Mouse (Mus musculus): ENCODE measurements around the gene Smim22. TPM values are rescaled to one million over a fixed set of nuclear protein-coding genes. Genes with fewer than 3 reads are reported as not detected.

The Smim22 gene
- polyA plus RNA-seq (2012; rRNA removed) = 1.00 and 2.5 TPM in 2 replicates

DNA sequence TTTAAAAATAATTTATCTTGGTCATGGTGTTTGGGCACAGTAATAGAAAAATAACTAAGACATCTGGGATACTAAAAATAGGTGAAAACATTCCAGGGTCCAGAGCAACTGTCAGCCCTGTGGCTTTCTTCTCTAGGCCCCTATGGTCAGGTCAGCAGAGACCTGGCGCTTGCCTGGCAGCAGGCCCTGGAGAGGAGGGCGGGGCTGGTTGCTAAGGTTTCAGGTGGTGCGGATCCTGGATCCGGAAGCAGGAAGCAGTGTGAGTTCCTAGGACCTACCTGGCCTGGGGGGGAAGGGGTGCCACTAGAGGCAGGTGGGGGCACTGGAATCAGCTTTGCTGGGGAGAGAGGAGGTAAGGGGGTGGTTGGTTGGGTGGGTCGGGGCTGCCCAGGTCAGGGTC is at the start of gene Smim22:
TSS of gene Smim22 (plus strand) at position 222 of the 400 bp plus-strand sequence.
- H3K4me3 ChIP-seq (replicated peaks; ENCODE audit: insufficient read depth, low read depth, low read length) = no peak within 1 kb of the TSS
- no peak within 1 kb of the TSS for H3K27ac ChIP-seq (ENCODE audit: insufficient read depth, low read length)
- no peaks in the 10 kb centered on the region for H3K27me3 ChIP-seq (ENCODE audit: control insufficient read depth, insufficient read depth, low read length)
- WGBS = 52% methylated on average over 5 of the region's 5 CpGs
- peaks cover 11% of the 10 kb centered on the region for H3K4me1 ChIP-seq (ENCODE audit: control insufficient read depth, insufficient read depth, low read length)
- TF ChIP-seq POLR2A (IDR thresholded peaks at IDR 0.05; ENCODE audit: borderline replicate concordance, insufficient read depth, low read length) (no peak), CTCF (IDR thresholded peaks at IDR 0.05; ENCODE audit: borderline replicate concordance, insufficient read depth, low read depth, low read length) (no peak)
- no peak for DNase-seq

DNA sequence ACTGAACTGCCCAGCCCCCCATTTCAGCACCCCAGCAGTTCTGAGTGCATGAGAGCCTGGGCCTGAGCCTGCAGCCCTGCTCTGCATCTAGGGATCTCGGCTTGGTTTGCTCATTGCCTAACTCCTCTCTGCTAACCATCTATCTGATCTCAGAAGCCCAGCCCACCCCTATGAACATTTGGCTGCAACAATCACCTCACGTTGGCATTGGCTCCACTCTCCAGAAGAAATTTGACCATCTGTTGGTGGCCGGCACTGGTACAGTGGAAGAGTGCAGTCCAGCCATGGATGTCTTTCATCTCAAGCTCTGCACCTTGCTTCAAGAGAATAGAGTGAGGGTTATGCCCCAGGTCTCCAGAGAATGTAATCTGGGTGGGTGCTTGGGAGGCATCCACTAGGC is 49.6 kb upstream of the Smim22 start:
- H3K4me3 ChIP-seq (replicated peaks; ENCODE audit: insufficient read depth, low read depth, low read length) = no peak overlapping the region
- DNase-seq = peak; percentile 64 to 80

DNA sequence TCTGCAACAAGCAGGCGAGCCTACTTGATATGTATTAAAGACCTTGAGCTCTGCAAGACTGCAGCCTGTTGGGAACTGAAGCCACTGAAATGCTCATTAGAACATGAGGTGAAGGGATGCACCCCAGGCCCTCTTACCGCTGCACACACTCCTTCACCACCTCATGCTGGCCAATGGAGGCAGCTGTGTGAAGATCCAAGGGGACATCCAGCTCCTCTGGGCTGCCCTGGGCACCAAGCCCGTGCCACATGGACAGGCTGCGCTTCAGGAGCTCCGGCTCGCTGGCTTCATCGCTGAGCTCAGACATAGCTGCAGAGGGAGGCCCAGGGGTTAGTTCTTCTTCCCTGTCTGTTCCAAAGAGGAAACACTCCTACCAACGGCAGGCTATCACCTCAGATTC is 46.8 kb upstream of the Smim22 start:
- TF ChIP-seq CTCF (IDR thresholded peaks at IDR 0.05; ENCODE audit: borderline replicate concordance, insufficient read depth, low read depth, low read length) = no peak
- TF ChIP-seq POLR2A (IDR thresholded peaks at IDR 0.05; ENCODE audit: borderline replicate concordance, insufficient read depth, low read length) = no peak
- Histone ChIP-seq H3K27ac (ENCODE audit: insufficient read depth, low read length) (no peak overlapping the region), H3K4me3 (replicated peaks; ENCODE audit: insufficient read depth, low read depth, low read length) (no peak overlapping the region), H3K4me1 (ENCODE audit: control insufficient read depth, insufficient read depth, low read length) (peaks cover 23% of the 10 kb centered on the region), H3K27me3 (ENCODE audit: control insufficient read depth, insufficient read depth, low read length) (no peaks in the 10 kb centered on the region)
- 19% methylated on average over 8 of the region's 8 CpGs for WGBS
- no peak for DNase-seq

More for the DNA sequence above, 49.6 kb upstream of the Smim22 start:
- Histone ChIP-seq H3K27me3 (ENCODE audit: control insufficient read depth, insufficient read depth, low read length) (no peaks in the 10 kb centered on the region), H3K27ac (ENCODE audit: insufficient read depth, low read length) (peak overlapping the region; percentile 90), H3K4me1 (ENCODE audit: control insufficient read depth, insufficient read depth, low read length) (peaks cover 20% of the 10 kb centered on the region)
- TF ChIP-seq POLR2A (IDR thresholded peaks at IDR 0.05; ENCODE audit: borderline replicate concordance, insufficient read depth, low read length) (0 out of 2 replicates have a peak, but pooled peaks have one; percentile 13), CTCF (IDR thresholded peaks at IDR 0.05; ENCODE audit: borderline replicate concordance, insufficient read depth, low read depth, low read length) (no peak)
- 9% methylated on average over 3 of the region's 3 CpGs for WGBS

DNA sequence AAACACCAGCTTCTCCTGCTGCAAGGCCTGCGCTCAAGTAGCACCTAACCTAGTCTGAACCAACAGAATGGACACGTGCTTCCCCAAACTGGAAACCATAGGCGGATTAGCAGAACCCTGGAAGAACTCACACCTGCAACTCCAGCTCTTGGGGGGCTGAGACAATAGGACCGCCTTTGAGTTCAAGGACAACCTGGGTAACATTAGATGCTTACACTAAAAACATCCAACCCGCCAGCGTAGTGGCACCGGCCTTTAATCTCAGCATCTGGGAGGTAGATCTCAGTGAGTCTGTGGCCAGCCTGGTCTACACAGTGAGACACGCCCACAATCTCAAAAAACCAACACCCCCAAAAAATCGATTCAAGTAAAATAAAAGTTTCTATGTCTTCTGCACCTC is 43.7 kb upstream of the Smim22 start:
- 33% methylated on average over 9 of the region's 9 CpGs for WGBS
- Histone ChIP-seq H3K4me1 (ENCODE audit: control insufficient read depth, insufficient read depth, low read length) (peaks cover 17% of the 10 kb centered on the region), H3K27ac (ENCODE audit: insufficient read depth, low read length) (no peak overlapping the region), H3K27me3 (ENCODE audit: control insufficient read depth, insufficient read depth, low read length) (no peaks in the 10 kb centered on the region), H3K4me3 (replicated peaks; ENCODE audit: insufficient read depth, low read depth, low read length) (peak overlapping the region; percentile 78)
- DNase-seq = no peak
- no peak for TF ChIP-seq POLR2A (IDR thresholded peaks at IDR 0.05; ENCODE audit: borderline replicate concordance, insufficient read depth, low read length)
- TF ChIP-seq CTCF (IDR thresholded peaks at IDR 0.05; ENCODE audit: borderline replicate concordance, insufficient read depth, low read depth, low read length) = no peak

DNA sequence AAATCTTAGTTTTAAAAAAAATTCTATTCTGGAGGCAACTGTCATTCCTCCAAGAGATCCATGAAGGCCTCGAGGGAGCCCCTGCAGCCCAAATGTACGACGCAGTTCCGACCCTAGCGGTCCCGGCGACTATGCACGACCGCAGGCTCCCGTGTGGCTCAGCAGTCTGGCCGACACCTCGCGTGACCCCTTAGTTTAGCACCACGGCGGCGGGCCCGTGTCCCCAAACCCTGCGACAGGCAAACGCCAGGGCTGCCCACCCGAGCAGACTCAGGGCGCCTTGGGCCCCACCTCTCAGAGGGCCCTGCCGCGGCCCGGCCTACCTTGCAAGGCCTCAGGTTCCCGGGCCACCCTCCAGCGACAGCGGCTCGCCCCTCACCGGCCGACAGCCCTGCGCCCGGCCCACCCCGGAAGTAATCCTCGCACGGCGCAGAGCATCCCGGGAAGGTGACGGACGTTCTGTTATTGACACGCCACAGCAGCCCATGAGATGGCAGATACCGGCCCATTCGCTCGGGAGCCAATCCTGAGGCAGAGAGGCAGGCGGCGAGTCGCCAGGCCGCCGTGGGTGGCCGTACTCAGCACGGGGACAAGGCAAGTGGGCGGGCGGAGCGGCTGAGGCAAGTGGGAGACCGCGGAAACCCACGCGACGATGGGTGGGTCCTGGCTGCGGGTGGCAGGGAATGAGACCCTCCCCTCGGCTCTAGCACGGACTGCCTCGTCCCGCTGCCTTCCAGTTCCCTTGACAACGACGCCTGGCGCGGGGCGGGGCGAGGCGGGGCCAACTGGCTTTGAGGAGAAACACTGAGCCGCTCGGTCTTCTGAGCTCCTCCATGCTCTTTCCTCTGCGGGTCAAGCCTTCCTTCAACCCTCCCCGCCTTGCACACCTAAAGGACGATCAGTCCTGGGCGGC is 43.0 kb upstream of the Smim22 start, which contains the start of gene Anks3:
TSS of gene Anks3 (minus strand) at position 409 of the 913 bp plus-strand sequence.
- DNase-seq = peak; percentile 99
- under 1% methylated on average over 75 of the region's 76 CpGs for WGBS
- H3K4me1 ChIP-seq (ENCODE audit: control insufficient read depth, insufficient read depth, low read length) = peaks cover 16% of the 10 kb centered on the region

DNA sequence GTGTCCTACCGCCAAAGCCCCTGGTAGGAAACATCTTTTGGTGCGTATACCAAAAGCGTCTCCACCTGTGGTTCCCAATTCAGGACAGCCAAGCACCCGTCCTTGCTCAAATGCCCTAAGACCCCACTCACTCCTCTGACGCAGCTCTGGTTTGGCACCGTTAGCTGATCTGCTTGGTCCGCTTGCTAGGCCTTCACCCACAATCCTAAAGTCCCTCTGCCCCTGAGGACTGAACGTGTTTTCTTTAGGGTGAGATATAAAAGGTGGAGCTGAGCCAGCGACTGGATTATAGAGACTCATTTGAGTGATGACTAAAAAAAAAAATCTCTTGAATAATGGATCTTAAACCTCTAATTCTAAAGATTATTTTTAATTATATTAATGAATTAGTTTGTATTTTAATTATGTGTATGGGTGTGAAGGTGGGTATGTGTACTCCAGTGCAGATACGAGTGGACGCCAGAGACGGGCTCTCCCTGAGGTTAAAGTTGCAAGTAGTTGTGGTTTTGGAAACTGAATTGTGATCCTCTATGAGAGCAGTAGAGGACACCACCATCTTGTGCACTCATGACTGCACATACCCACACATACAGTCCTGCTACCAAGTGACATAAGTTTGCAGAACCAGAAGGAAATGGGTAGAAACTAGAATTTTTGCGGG is 42.2 kb upstream of the Smim22 start:
- peak overlapping the region; percentile 78 for H3K4me3 ChIP-seq (replicated peaks; ENCODE audit: insufficient read depth, low read depth, low read length)
- TF ChIP-seq POLR2A (IDR thresholded peaks at IDR 0.05; ENCODE audit: borderline replicate concordance, insufficient read depth, low read length) = no peak
- TF ChIP-seq CTCF (IDR thresholded peaks at IDR 0.05; ENCODE audit: borderline replicate concordance, insufficient read depth, low read depth, low read length) = no peak
- peak overlapping the region; percentile 57 for H3K27ac ChIP-seq (ENCODE audit: insufficient read depth, low read length)
- DNase-seq = no peak
- 6% methylated on average over 13 of the region's 13 CpGs for WGBS
- peaks cover 14% of the 10 kb centered on the region for H3K4me1 ChIP-seq (ENCODE audit: control insufficient read depth, insufficient read depth, low read length)
- H3K27me3 ChIP-seq (ENCODE audit: control insufficient read depth, insufficient read depth, low read length) = no peaks in the 10 kb centered on the region

More for the DNA sequence above, 43.0 kb upstream of the Smim22 start, which contains the start of gene Anks3:
- Histone ChIP-seq H3K27ac (ENCODE audit: insufficient read depth, low read length) (peak within 1 kb of the TSS; percentile 57), H3K4me3 (replicated peaks; ENCODE audit: insufficient read depth, low read depth, low read length) (peak within 1 kb of the TSS; percentile 78), H3K27me3 (ENCODE audit: control insufficient read depth, insufficient read depth, low read length) (no peaks in the 10 kb centered on the region)
- no peak for TF ChIP-seq CTCF (IDR thresholded peaks at IDR 0.05; ENCODE audit: borderline replicate concordance, insufficient read depth, low read depth, low read length)
- TF ChIP-seq POLR2A (IDR thresholded peaks at IDR 0.05; ENCODE audit: borderline replicate concordance, insufficient read depth, low read length) = peak; percentile 69; the same call in 1 of the 2 replicates

DNA sequence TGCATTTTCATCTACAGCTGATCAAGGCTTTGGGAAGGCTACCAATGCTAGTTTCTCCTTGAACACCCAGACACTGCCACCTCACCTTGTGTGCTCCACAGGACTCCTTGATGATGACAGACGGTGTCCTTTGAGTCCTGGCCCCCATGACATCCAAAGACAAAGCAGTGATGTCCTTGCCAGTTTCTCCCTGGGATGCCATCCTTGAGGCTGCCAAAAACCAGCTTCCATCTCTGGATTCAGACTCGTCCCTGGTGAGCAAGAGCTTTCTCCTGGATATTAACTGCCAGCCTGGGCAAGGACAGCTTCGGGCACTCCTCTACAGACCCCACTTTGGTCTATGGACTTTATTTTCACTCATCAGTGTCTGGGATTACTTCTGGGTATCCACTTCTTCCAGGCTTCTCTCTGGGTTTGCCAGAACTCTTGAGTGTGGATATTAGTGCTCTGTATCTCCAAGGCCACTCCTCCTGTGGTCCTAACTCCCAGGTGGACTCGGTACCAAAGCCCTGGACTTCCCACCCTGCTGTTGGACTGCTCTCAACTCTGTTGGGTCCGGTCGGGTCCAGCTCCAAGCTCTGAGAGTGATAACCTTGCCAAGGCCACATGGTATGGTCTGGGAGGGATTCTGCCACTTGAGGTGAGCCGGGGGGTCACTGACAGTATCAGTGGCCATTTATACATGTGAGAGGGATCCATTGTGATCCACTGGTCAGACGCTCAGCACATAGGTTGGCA is 41.5 kb upstream of the Smim22 start:
- Histone ChIP-seq H3K4me1 (ENCODE audit: control insufficient read depth, insufficient read depth, low read length) (peaks cover 14% of the 10 kb centered on the region), H3K4me3 (replicated peaks; ENCODE audit: insufficient read depth, low read depth, low read length) (no peak overlapping the region), H3K27me3 (ENCODE audit: control insufficient read depth, insufficient read depth, low read length) (no peaks in the 10 kb centered on the region), H3K27ac (ENCODE audit: insufficient read depth, low read length) (peak overlapping the region; percentile 1)
- 32% methylated on average over 8 of the region's 8 CpGs for WGBS
- TF ChIP-seq POLR2A (IDR thresholded peaks at IDR 0.05; ENCODE audit: borderline replicate concordance, insufficient read depth, low read length) (no peak), CTCF (IDR thresholded peaks at IDR 0.05; ENCODE audit: borderline replicate concordance, insufficient read depth, low read depth, low read length) (no peak)
- peak; percentile 56 to 64 for DNase-seq
